Mouse (Mus musculus): ENCODE data around the gene Nova2. TPM values are rescaled to one million over a fixed set of nuclear protein-coding genes. Genes with fewer than 3 reads are reported as not detected.

Gene Nova2
- polyA plus RNA-seq, 1 experiment from 2014 or later = 1.2 TPM

GRCm38 (mm10) chr7:18923711-18924191, 1.9 kb upstream of the Nova2 start:
- H3K4me1 ChIP-seq (ENCODE audit: insufficient read depth) = no peaks in the 10 kb centered on the region
- H3K4me3 ChIP-seq (ENCODE audit: low read depth, low read length) = no peak overlapping the region
- no peak for TF ChIP-seq CTCF (IDR thresholded peaks at IDR 0.05; ENCODE audit: low read depth)
- no peak overlapping the region for H3K9ac ChIP-seq
- 20% methylated on average over 4 of the region's 4 CpGs for WGBS
- DNase-seq (no peak), ATAC-seq (ENCODE audit: insufficient read depth) (no peak)
- H3K27me3 ChIP-seq (ENCODE audit: insufficient read depth, low read length) = peaks cover 32% of the 10 kb centered on the region
- no peaks in the 10 kb centered on the region for H3K9me3 ChIP-seq (ENCODE audit: low read depth, low read length)
- H3K36me3 ChIP-seq (ENCODE audit: insufficient read depth) = no peaks in the 10 kb centered on the region
- no peak overlapping the region for H3K4me2 ChIP-seq
- H3K27ac ChIP-seq (ENCODE audit: low read depth) = no peak overlapping the region

GRCm38 (mm10) chr7:18924321-18924720, 1.4 kb upstream of the Nova2 start:
- no peak for TF ChIP-seq CTCF (IDR thresholded peaks at IDR 0.05; ENCODE audit: low read depth)
- 9% methylated on average over 8 of the region's 8 CpGs for WGBS
- peaks cover 34% of the 10 kb centered on the region for H3K27me3 ChIP-seq (ENCODE audit: insufficient read depth, low read length)

GRCm38 (mm10) chr7:18926041-18926790, 528 bp downstream of the Nova2 start:
- peak; percentile 30 for DNase-seq

More at GRCm38 (mm10) chr7:18924321-18924720, 1.4 kb upstream of the Nova2 start:
- ATAC-seq (ENCODE audit: insufficient read depth) (no peak), DNase-seq (no peak)
- no peak overlapping the region for H3K9ac ChIP-seq
- no peaks in the 10 kb centered on the region for H3K36me3 ChIP-seq (ENCODE audit: insufficient read depth)
- H3K27ac ChIP-seq (ENCODE audit: low read depth) = no peak overlapping the region
- no peaks in the 10 kb centered on the region for H3K4me1 ChIP-seq (ENCODE audit: insufficient read depth)
- H3K4me3 ChIP-seq (ENCODE audit: low read depth, low read length) = no peak overlapping the region
- no peak overlapping the region for H3K4me2 ChIP-seq
- no peaks in the 10 kb centered on the region for H3K9me3 ChIP-seq (ENCODE audit: low read depth, low read length)

DNA sequence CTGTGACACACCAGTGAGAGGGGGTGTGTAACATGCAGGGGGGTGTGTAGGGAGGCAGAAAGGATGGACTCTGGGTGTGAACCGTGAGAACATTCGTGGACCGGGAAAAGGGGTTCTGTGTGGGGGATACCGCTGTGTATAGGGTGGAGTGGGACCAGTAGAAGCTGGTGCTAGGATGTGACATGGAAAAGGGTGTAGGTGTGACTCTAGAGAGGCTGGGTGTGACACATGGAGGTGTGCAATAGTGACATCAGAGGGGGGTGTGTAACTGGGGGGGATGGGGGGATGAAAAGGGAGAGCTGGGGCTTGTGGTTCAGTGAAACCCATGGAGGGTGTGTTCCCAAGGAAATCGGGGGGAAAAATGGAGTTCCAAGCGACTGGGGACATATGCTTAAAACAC, 1.2 kb downstream of the Nova2 start:
- Histone ChIP-seq H3K9me3 (ENCODE audit: low read depth, low read length) (no peaks in the 10 kb centered on the region), H3K4me3 (ENCODE audit: low read depth, low read length) (peak overlapping the region; percentile 44), H3K4me2 (peak overlapping the region; percentile 82), H3K36me3 (ENCODE audit: insufficient read depth) (no peaks in the 10 kb centered on the region), H3K27me3 (ENCODE audit: insufficient read depth, low read length) (peaks cover 34% of the 10 kb centered on the region), H3K27ac (ENCODE audit: low read depth) (no peak overlapping the region), H3K9ac (no peak overlapping the region), H3K4me1 (ENCODE audit: insufficient read depth) (no peaks in the 10 kb centered on the region)
- ATAC-seq (ENCODE audit: insufficient read depth) = no peak; the same call in 1 of the 2 replicates
- WGBS = 35% methylated on average over 6 of the region's 6 CpGs
- no peak for DNase-seq
- no peak for TF ChIP-seq CTCF (IDR thresholded peaks at IDR 0.05; ENCODE audit: low read depth)

More at GRCm38 (mm10) chr7:18926041-18926790, 528 bp downstream of the Nova2 start:
- Histone ChIP-seq H3K27me3 (ENCODE audit: insufficient read depth, low read length) (peaks cover 34% of the 10 kb centered on the region), H3K36me3 (ENCODE audit: insufficient read depth) (no peaks in the 10 kb centered on the region), H3K4me3 (ENCODE audit: low read depth, low read length) (peak overlapping the region; percentile 44), H3K27ac (ENCODE audit: low read depth) (peak overlapping the region; percentile 52; the same call in 1 of the 2 replicates), H3K9ac (peak overlapping the region; percentile 65), H3K4me1 (ENCODE audit: insufficient read depth) (no peaks in the 10 kb centered on the region), H3K9me3 (ENCODE audit: low read depth, low read length) (no peaks in the 10 kb centered on the region), H3K4me2 (peak overlapping the region; percentile 82)
- peak; percentile 66 for ATAC-seq (ENCODE audit: insufficient read depth)
- no peak for TF ChIP-seq CTCF (IDR thresholded peaks at IDR 0.05; ENCODE audit: low read depth)
- 2% methylated on average over 33 of the region's 42 CpGs for WGBS

- Histone ChIP-seq H3K36me3 (ENCODE audit: insufficient read depth) (no peaks in the 10 kb centered on the region), H3K4me3 (ENCODE audit: low read depth, low read length) (no peak overlapping the region; the same call in 1 of the 2 replicates), H3K27ac (ENCODE audit: low read depth) (no peak overlapping the region), H3K4me2 (peak overlapping the region; percentile 82), H3K27me3 (ENCODE audit: insufficient read depth, low read length) (peaks cover 34% of the 10 kb centered on the region), H3K9ac (no peak overlapping the region), H3K4me1 (ENCODE audit: insufficient read depth) (no peaks in the 10 kb centered on the region), H3K9me3 (ENCODE audit: low read depth, low read length) (no peaks in the 10 kb centered on the region)
- no peak for TF ChIP-seq CTCF (IDR thresholded peaks at IDR 0.05; ENCODE audit: low read depth)
- ATAC-seq (ENCODE audit: insufficient read depth) = no peak
- 23% methylated on average over 3 of the region's 3 CpGs for WGBS
- DNase-seq = peak; percentile 38
These were observed 2.1 kb downstream of the Nova2 start for GRCm38 (mm10) chr7:18927759-18928158.

DNA sequence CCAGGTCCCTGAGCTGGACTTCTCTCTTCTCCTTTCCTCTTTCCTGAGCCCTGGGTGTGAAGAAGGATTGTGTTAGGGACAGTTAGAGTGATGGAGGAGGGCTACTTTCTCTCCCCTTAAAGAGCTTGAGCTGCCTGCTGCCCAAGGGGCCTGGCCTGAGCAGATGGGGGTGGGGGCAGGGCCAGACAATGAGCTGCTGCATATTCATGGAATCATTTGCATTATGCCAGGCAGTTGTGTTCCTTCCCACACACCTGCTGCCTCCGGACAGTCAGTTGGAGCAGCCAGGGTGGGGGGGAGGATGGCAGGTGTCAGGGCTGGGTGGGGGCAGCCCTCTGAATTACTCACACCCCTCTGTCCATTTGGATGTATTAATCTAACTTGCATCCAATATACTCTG, 16.7 kb downstream of the Nova2 start:
- H3K27me3 ChIP-seq (ENCODE audit: insufficient read depth, low read length) = no peaks in the 10 kb centered on the region

GRCm38 (mm10) chr7:18942815-18943214, 17.1 kb downstream of the Nova2 start:
- Histone ChIP-seq H3K4me1 (ENCODE audit: insufficient read depth) (no peaks in the 10 kb centered on the region), H3K9me3 (ENCODE audit: low read depth, low read length) (no peaks in the 10 kb centered on the region), H3K4me3 (ENCODE audit: low read depth, low read length) (no peak overlapping the region), H3K4me2 (no peak overlapping the region), H3K27ac (ENCODE audit: low read depth) (no peak overlapping the region), H3K27me3 (ENCODE audit: insufficient read depth, low read length) (no peaks in the 10 kb centered on the region), H3K9ac (no peak overlapping the region), H3K36me3 (ENCODE audit: insufficient read depth) (no peaks in the 10 kb centered on the region)
- ATAC-seq (ENCODE audit: insufficient read depth) (no peak), DNase-seq (no peak)
- no peak for TF ChIP-seq CTCF (IDR thresholded peaks at IDR 0.05; ENCODE audit: low read depth)
- 60% methylated on average over 9 of the region's 9 CpGs for WGBS

More for the DNA sequence above, 16.7 kb downstream of the Nova2 start:
- 27% methylated on average over 1 of the region's 1 CpGs for WGBS
- H3K9ac ChIP-seq = no peak overlapping the region
- no peaks in the 10 kb centered on the region for H3K9me3 ChIP-seq (ENCODE audit: low read depth, low read length)
- H3K36me3 ChIP-seq (ENCODE audit: insufficient read depth) = no peaks in the 10 kb centered on the region
- no peak overlapping the region for H3K27ac ChIP-seq (ENCODE audit: low read depth)
- TF ChIP-seq CTCF (IDR thresholded peaks at IDR 0.05; ENCODE audit: low read depth) = no peak
- H3K4me2 ChIP-seq = no peak overlapping the region
- H3K4me1 ChIP-seq (ENCODE audit: insufficient read depth) = no peaks in the 10 kb centered on the region
- DNase-seq (no peak), ATAC-seq (ENCODE audit: insufficient read depth) (no peak)
- no peak overlapping the region for H3K4me3 ChIP-seq (ENCODE audit: low read depth, low read length)
